Comparison of ENCODE assay signal across 8 mouse cellular contexts in genomic region chr2:140668311-140668710, GRCm38 (mm10). TPM values are rescaled to one million over a fixed set of nuclear protein-coding genes. Genes with fewer than 3 reads are reported as not detected.
DNase-seq lines count a peak whose midpoint lies in the region; ATAC-seq lines count a peak whose summit lies in the region.

No protein-coding gene starts in this region.

- H3K4me3 ChIP-seq in hindbrain, embryonic 16.5 days (ENCODE audit: low read length): peak overlapping the region; percentile 43

- H3K27me3 ChIP-seq in hindbrain, embryonic 16.5 days (replicated peaks; ENCODE audit: control insufficient read depth, insufficient read depth, low read length): no peaks in the 10 kb centered on the region

- peak overlapping the region; percentile 61 for H3K4me2 ChIP-seq in hindbrain, embryonic 16.5 days (ENCODE audit: low read length)

- peaks cover 9% of the 10 kb centered on the region for H3K4me1 ChIP-seq in hindbrain, embryonic 16.5 days (ENCODE audit: control insufficient read depth, insufficient read depth, low read depth, low read length)

- 2% methylated on average over 8 of the region's 8 CpGs for WGBS in hindbrain, embryonic 16.5 days

- peak; percentile 66 for ATAC-seq in hindbrain, embryonic 16.5 days

- peak; percentile 55 to 79 for DNase-seq in adrenal gland, adult (ENCODE audit: inconsistent age in 2 of 2, low spot score in 1 of 2)
- DNase-seq in cerebellum, postnatal 25 days: peak; percentile 77 to 87
- peak; percentile 54 to 65 for DNase-seq in frontal cortex, postnatal 25 days (ENCODE audit: low spot score in 2 of 2)
- peak; percentile 72 for DNase-seq in left cerebral cortex, adult 11 months (ENCODE audit: low spot score)
- peak; percentile 82 for DNase-seq in lung, postnatal 36 days
- peak; percentile 70 to 83 for DNase-seq in right cerebral cortex, postnatal 36 days (ENCODE audit: low spot score in 2 of 2)
- DNase-seq in natural killer cell, adult 2 months (ENCODE audit: low spot score in 2 of 2): no peak

- no peaks in the 10 kb centered on the region for H3K9me3 ChIP-seq in hindbrain, embryonic 16.5 days (ENCODE audit: control insufficient read depth, low read length)

- H3K9ac ChIP-seq in hindbrain, embryonic 16.5 days (ENCODE audit: low read depth, low read length): peak overlapping the region; percentile 59

- H3K27ac ChIP-seq in hindbrain, embryonic 16.5 days (ENCODE audit: low read depth, low read length): peak overlapping the region; percentile 51; the same call in 1 of the 2 replicates

- H3K36me3 ChIP-seq in hindbrain, embryonic 16.5 days (ENCODE audit: control insufficient read depth, insufficient read depth, low read length): no peaks in the 10 kb centered on the region

RNA-seq across cellular contexts. Expression of gene Flrt3, which starts 3.0 kb away (rescaled TPM):
- polyA plus RNA-seq in hindbrain, embryonic 16.5 days (2015; fragmentation: Nextera tagmentation; extraction: Ambion mirVana): 31.6 and 36.3 TPM in 2 replicates

Comparison
In these comparisons a context has a peak if more than half of its experiments do, and no peak if none do; other contexts are left out.
1. DNase-seq: peak in adrenal gland, adult (2 of 2), cerebellum, postnatal 25 days (2 of 2), frontal cortex, postnatal 25 days (2 of 2), left cerebral cortex, adult 11 months (single experiment), lung, postnatal 36 days (single experiment) and right cerebral cortex, postnatal 36 days (2 of 2); none in natural killer cell, adult 2 months (0 of 2).